Mouse (Mus musculus): ENCODE data around the gene Gm11214.

The Gm11214 gene

GRCm38 (mm10) chr4:63661426-63661825 is 1.8 kb downstream of the Gm11214 start:
- DNase-seq (ENCODE audit: low read depth, low spot score) = no peak

GRCm38 (mm10) chr4:63659775-63660174 is 3.4 kb downstream of the Gm11214 start:
- no peak for DNase-seq (ENCODE audit: low read depth, low spot score)

DNA sequence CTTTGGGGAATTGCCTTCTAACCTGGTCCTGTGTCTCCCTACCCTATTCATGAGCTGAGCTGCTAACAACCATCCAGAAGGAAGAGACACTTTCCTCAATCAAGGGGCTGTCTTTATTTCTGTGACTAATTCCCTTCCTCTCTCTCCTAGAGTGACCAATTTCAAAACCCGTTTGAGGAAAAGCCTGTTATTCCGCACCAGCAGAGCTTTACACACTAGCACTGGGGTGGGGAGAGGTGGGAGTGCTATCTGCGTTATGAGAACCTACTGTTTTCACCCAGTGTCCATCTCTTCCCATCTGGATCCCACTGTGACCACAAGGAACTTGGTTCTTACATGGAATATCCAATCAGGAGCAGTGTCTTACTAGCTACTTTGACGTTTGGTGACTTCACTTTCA is 4.1 kb downstream of the Gm11214 start:
- DNase-seq (ENCODE audit: low read depth, low spot score) = no peak

DNA sequence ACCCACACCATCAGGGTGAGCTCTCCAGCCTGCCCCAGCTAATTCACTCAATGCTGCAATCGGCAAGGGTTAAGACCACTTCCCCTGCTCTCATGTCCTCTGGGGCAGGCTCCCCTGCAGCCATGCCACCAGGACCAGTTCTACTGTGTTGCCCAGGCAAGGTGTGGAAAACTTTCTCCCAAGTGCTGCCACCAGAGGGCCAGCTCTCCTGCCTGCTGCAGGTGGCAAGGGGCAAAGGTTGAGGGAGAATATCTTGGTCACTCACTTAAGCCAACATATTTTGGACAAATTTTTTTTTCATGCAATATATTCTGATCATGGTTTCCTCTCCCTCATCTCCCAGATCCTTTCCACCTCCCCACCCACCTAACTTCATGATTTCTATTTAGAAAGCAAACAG is 8.8 kb downstream of the Gm11214 start:
- no peak for DNase-seq (ENCODE audit: low read depth, low spot score)

DNA sequence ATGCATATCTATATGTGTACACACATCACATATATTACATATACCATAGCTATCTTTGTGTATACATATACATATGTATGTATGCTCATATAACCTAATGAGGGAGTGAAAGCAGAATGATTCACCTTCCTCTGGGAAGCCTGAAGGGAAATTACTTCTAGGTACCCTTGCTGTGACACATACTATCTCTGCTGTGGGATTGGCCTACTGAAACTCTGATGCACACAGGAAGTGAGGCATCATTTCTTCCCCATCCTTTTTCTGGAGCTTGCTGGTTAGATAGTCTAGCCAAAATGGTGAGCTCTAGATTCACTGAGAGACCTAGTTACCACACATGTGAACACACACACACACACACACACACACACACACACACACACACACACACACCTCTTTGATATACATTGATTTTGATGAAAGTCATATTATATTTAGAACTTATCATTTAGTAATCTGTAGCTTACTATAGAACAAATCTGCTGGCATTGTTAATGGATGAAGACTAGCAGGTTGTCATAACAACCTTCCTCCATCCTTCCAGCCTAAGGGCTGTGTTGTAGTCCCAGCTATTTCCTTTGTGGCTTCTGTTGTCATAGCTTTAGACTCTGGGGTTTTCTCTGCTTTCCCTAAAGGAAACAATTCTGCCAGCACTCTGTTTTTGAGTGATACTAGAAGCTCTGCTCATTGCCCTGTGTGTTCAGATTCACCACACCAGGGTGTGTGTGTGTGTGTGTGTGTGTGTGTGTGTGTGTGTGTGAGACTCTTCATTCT is 19.0 kb downstream of the Gm11214 start:
- no peak for DNase-seq (ENCODE audit: low read depth, low spot score)

DNA sequence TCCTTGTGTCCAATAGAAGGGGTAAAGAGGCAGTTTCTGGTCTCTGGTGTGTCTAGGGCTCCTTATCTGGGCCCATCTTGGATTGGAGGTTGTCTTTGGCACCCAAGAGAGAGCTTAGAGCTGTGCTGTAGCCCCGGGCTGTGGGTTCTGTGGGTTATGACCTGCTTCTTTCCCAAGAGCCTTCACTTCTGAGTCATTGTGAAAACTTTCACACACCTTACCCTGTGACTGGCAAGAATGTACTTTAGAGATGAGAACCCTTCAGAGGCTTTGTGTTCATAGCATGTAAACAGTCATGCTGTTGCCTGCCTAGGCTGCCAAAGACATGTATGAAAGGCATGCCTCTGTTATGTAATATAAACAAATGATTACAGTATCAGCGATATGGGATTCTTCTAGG is 23.3 kb downstream of the Gm11214 start:
- DNase-seq (ENCODE audit: low read depth, low spot score) = no peak

DNA sequence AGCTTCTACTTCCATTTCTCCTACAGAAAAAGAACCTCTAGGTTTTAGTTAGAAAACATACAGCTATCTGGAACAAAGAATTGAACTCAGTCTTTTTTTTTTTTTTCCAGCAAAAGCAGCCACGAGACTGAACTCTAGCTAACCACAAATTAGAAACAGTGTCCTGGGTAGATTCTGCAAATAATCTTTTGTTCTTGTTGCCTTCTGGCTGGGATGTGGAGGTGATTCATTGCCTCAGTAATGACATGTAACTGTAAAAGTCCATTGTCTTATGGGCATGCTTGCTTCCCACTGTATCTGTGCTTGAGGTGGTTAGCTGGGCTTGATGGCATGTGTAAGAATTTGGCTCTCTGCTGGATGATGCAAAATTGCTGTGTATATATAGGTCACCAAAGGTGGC is 24.6 kb downstream of the Gm11214 start:
- DNase-seq (ENCODE audit: low read depth, low spot score) = no peak

- DNase-seq (ENCODE audit: low read depth, low spot score) = no peak
Observed at GRCm38 (mm10) chr4:63633181-63633580, 30.0 kb downstream of the Gm11214 start.

DNA sequence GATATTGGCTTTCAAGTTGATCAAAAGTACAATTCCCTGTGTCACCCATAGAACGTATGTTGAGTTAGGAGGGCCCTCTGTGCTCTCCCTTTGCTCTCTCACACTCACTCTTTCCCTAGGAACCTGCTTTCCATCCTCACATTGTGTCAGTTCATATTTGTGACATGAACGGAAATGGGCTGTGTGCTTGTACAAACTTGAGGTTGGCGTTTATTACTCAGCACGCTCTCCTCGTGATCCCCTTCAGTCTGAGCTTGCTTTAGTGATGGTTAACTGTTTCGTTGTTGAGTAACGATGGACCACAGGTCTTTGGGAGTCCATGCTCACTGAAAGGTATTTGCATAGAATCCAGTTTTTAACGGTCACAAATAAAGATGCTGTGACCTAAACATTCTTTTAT is 36.1 kb downstream of the Gm11214 start:
- no peak for DNase-seq (ENCODE audit: low read depth, low spot score)

GRCm38 (mm10) chr4:63625563-63626080 is 37.6 kb downstream of the Gm11214 start:
- no peak for DNase-seq (ENCODE audit: low read depth, low spot score)

GRCm38 (mm10) chr4:63622378-63622835 is 40.8 kb downstream of the Gm11214 start, which contains the start of gene Tex48:
Gene Tex48 (minus strand): TSS chr4:63622428.
- DNase-seq (ENCODE audit: low read depth, low spot score) = no peak

- DNase-seq (ENCODE audit: low read depth, low spot score) = no peak
Observed at GRCm38 (mm10) chr4:63621861-63622260, 41.3 kb downstream of the Gm11214 start.
